Mouse (Mus musculus) erythroid progenitor cell, adult 5-6 weeks (primary cell): ENCODE data around the gene Inf2. TPM values are rescaled to one million over a fixed set of nuclear protein-coding genes. Genes with fewer than 3 reads are reported as not detected.

ENCODE experiments used
- ATAC-seq: replicated peaks from 2 replicates; pipeline ENCODE4 v1.8.0; 2016; ENCODE audit warnings: moderate number of reproducible peaks, mild to moderate bottlenecking, moderate TSS enrichment, inconsistent platforms; ENCODE audit not compliant: poor library complexity, low FRiP score, severe bottlenecking
- total RNA-seq, 2 experiments: library from RNA; stranded (forward) in 1 of 2; stranded (reverse) in 1 of 2; fragments of 150-400 nt in 1 of 2; fragments of 186-747, 209-891 nt in 1 of 2; gene quantifications; 2 replicates each; pipeline versions ENCODE4 v1.2.3 to v1.2.4; 2015 to 2017; ENCODE audit warnings: low replicate concordance in 2 of 2

Gene Inf2
- total RNA-seq, 2 experiments from 2014 or later, result 1.5 to 2.1 TPM

- peak; percentile 40 for ATAC-seq
Measured at GRCm38 (mm10) chr12:112644855-112645506, 56.4 kb downstream of the Inf2 start.

GRCm38 (mm10) chr12:112646139-112646538, 57.6 kb downstream of the Inf2 start:
- ATAC-seq, result no peak

GRCm38 (mm10) chr12:112648081-112648480, 59.5 kb downstream of the Inf2 start:
- no peak for ATAC-seq

GRCm38 (mm10) chr12:112651778-112652439, 63.3 kb downstream of the Inf2 start:
- ATAC-seq, result no peak

- peak; percentile 80 for ATAC-seq
Measured at GRCm38 (mm10) chr12:112653157-112653824, 64.7 kb downstream of the Inf2 start.

GRCm38 (mm10) chr12:112654076-112654475, 65.5 kb downstream of the Inf2 start:
- ATAC-seq, result no peak

- no peak for ATAC-seq
Measured at GRCm38 (mm10) chr12:112658619-112659018, 70.0 kb downstream of the Inf2 start.

- ATAC-seq, result no peak
Measured at GRCm38 (mm10) chr12:112659109-112659508, 70.5 kb downstream of the Inf2 start.

- ATAC-seq, result no peak
Measured at GRCm38 (mm10) chr12:112660576-112661326, 72.2 kb downstream of the Inf2 start.

- no peak for ATAC-seq
Measured at GRCm38 (mm10) chr12:112661327-112661605, 72.7 kb downstream of the Inf2 start.

GRCm38 (mm10) chr12:112661851-112662250, 73.3 kb downstream of the Inf2 start:
- ATAC-seq, result no peak

- ATAC-seq, result no peak
Measured at GRCm38 (mm10) chr12:112663303-112663702, 74.7 kb downstream of the Inf2 start.

GRCm38 (mm10) chr12:112663716-112664115, 75.1 kb downstream of the Inf2 start:
- no peak for ATAC-seq

- ATAC-seq, result no peak
Measured at GRCm38 (mm10) chr12:112664124-112664523, 75.5 kb downstream of the Inf2 start.

- no peak for ATAC-seq
Measured at GRCm38 (mm10) chr12:112664656-112665055, 76.1 kb downstream of the Inf2 start.

Other genes with a start within 250 kb of the Inf2 start
- not detected in 2 replicates for gene A530016L24Rik, start 99.3 kb upstream of the Inf2 start, total RNA-seq (2015; ENCODE audit: low replicate concordance)
- not detected in 2 replicates for gene A530016L24Rik, start 99.3 kb upstream of the Inf2 start, total RNA-seq (2017; ENCODE audit: low replicate concordance)
- not detected in 2 replicates for gene Tmem179, start 72.0 kb upstream of the Inf2 start, total RNA-seq (2015; ENCODE audit: low replicate concordance)
- not detected in 2 replicates for gene Tmem179, start 72.0 kb upstream of the Inf2 start, total RNA-seq (2017; ENCODE audit: low replicate concordance)
- 16.8 and 26.3 TPM in 2 replicates for gene Adssl1, start 31.3 kb downstream of the Inf2 start, total RNA-seq (2015; ENCODE audit: low replicate concordance)
- gene Adssl1, start 31.3 kb downstream of the Inf2 start, total RNA-seq (2017; ENCODE audit: low replicate concordance), result 2.0 and 14.9 TPM in 2 replicates
- 62.0 and 125 TPM in 2 replicates for gene Siva1, start 55.9 kb downstream of the Inf2 start, total RNA-seq (2015; ENCODE audit: low replicate concordance)
- 136 and 176 TPM in 2 replicates for gene Siva1, start 55.9 kb downstream of the Inf2 start, total RNA-seq (2017; ENCODE audit: low replicate concordance)
- 22.6 and 24.1 TPM in 2 replicates for gene Akt1, start 86.1 kb downstream of the Inf2 start, total RNA-seq (2015; ENCODE audit: low replicate concordance)
- gene Akt1, start 86.1 kb downstream of the Inf2 start, total RNA-seq (2017; ENCODE audit: low replicate concordance), result 24.5 and 40.9 TPM in 2 replicates
- 10.1 TPM in 1 of 2 replicates, not detected in the other for gene Zbtb42, start 90.0 kb downstream of the Inf2 start, total RNA-seq (2015; ENCODE audit: low replicate concordance)
- gene Zbtb42, start 90.0 kb downstream of the Inf2 start, total RNA-seq (2017; ENCODE audit: low replicate concordance), result 0.39 TPM in 1 of 2 replicates, not detected in the other
- gene Cep170b, start 131.7 kb downstream of the Inf2 start, total RNA-seq (2015; ENCODE audit: low replicate concordance), result 1.3 TPM in 1 of 2 replicates, not detected in the other
- gene Cep170b, start 131.7 kb downstream of the Inf2 start, total RNA-seq (2017; ENCODE audit: low replicate concordance), result not detected in 2 replicates
- 20.1 and 29.9 TPM in 2 replicates for gene Pld4, start 171.9 kb downstream of the Inf2 start, total RNA-seq (2015; ENCODE audit: low replicate concordance)
- gene Pld4, start 171.9 kb downstream of the Inf2 start, total RNA-seq (2017; ENCODE audit: low replicate concordance), result 8.9 and 14.0 TPM in 2 replicates
- 0.36 TPM in 1 of 2 replicates, not detected in the other for gene Ahnak2, start 213.9 kb downstream of the Inf2 start, total RNA-seq (2015; ENCODE audit: low replicate concordance)
- 0.64 TPM in 1 of 2 replicates, not detected in the other for gene Ahnak2, start 213.9 kb downstream of the Inf2 start, total RNA-seq (2017; ENCODE audit: low replicate concordance)
- gene Clba1, start 220.2 kb downstream of the Inf2 start, total RNA-seq (2015; ENCODE audit: low replicate concordance), result not detected in 2 replicates
- gene Clba1, start 220.2 kb downstream of the Inf2 start, total RNA-seq (2017; ENCODE audit: low replicate concordance), result 0.51 TPM in 1 of 2 replicates, not detected in the other
- gene Cdca4, start 240.6 kb downstream of the Inf2 start, total RNA-seq (2015; ENCODE audit: low replicate concordance), result 170 and 180 TPM in 2 replicates
- 135 and 144 TPM in 2 replicates for gene Cdca4, start 240.6 kb downstream of the Inf2 start, total RNA-seq (2017; ENCODE audit: low replicate concordance)